Mouse (Mus musculus) MEL (cell line): ENCODE measurements around the gene Arhgef7. TPM values are rescaled to one million over a fixed set of nuclear protein-coding genes. Genes with fewer than 3 reads are reported as not detected.

Source experiments
- DNase-seq: peaks from one replicate; pipeline ENCODE4 v3.0.0; 2011; ENCODE audit warnings: low read depth, low spot score
- H3K27ac ChIP-seq: 2 replicates; pipeline ENCODE4 v1.5.1; 2012; ENCODE audit warnings: low read depth, mild to moderate bottlenecking, control low read depth, low read length, moderate library complexity; ENCODE audit not compliant: control insufficient read depth
- H3K27me3 ChIP-seq, 2 experiments: fragments of 150-350 bp in 1 of 2; sonication (generic) in 1 of 2; 2 replicates each; pipeline ENCODE4 v1.6.1; 2012; ENCODE audit warnings: low read length in 2 of 2, mild to moderate bottlenecking in 2 of 2, improper control_type of control experiment in 1 of 2, moderate library complexity in 1 of 2; ENCODE audit not compliant: insufficient read depth in 2 of 2, control insufficient read depth in 1 of 2
- H3K36me3 ChIP-seq, 2 experiments: 2 replicates each; pipeline ENCODE4 v1.6.1; 2012 to 2014; ENCODE audit warnings: low read length in 2 of 2, improper control_type of control experiment in 1 of 2, inconsistent platforms in 1 of 2, mild to moderate bottlenecking in 1 of 2; ENCODE audit not compliant: insufficient read depth in 2 of 2, control insufficient read depth in 1 of 2
- H3K4me1 ChIP-seq, 2 experiments: fragments of 150-350 bp in 1 of 2; sonication (generic) in 1 of 2; 2 replicates each; pipeline ENCODE4 v1.6.1; 2012; ENCODE audit warnings: low read length in 2 of 2, improper control_type of control experiment in 1 of 2, mild to moderate bottlenecking in 1 of 2; ENCODE audit not compliant: insufficient read depth in 2 of 2, control insufficient read depth in 1 of 2
- H3K4me3 ChIP-seq, 2 experiments: fragments of 150-350 bp in 1 of 2; sonication (generic) in 1 of 2; 2 replicates each; pipeline ENCODE4 v1.5.1; 2012; ENCODE audit warnings: low read depth in 2 of 2, low read length in 2 of 2, mild to moderate bottlenecking in 2 of 2, moderate library complexity in 2 of 2, control low read depth in 1 of 2, improper control_type of control experiment in 1 of 2; ENCODE audit not compliant: control insufficient read depth in 1 of 2, insufficient read depth in 1 of 2
- H3K79me2 ChIP-seq: 2 replicates; pipeline ENCODE4 v1.6.1; 2012; ENCODE audit warnings: mild to moderate bottlenecking, low read length, moderate library complexity; ENCODE audit not compliant: control insufficient read depth, poor library complexity, insufficient read depth
- H3K9ac ChIP-seq: 2 replicates; pipeline ENCODE4 v1.6.1; 2012; ENCODE audit warnings: low read depth, mild to moderate bottlenecking, control low read depth, low read length, moderate library complexity; ENCODE audit not compliant: control insufficient read depth, poor library complexity, severe bottlenecking
- H3K9me3 ChIP-seq: fragments of 150-350 bp; sonication (generic); replicated peaks from 2 replicates; pipeline ENCODE4 v1.6.1; 2012; ENCODE audit warnings: mild to moderate bottlenecking, low read length, improper control_type of control experiment, moderate library complexity; ENCODE audit not compliant: insufficient read depth
- BHLHE40 ChIP-seq: IDR thresholded peaks from 2 replicates; pipeline ENCODE4 v1.6.1; 2012; ENCODE audit warnings: low read depth, mild to moderate bottlenecking, inconsistent platforms, low read length, improper control_type of control experiment, borderline replicate concordance
- CHD2 ChIP-seq: IDR thresholded peaks from 2 replicates; pipeline ENCODE4 v1.6.1; 2011; ENCODE audit warnings: low read length, improper control_type of control experiment
- CTCF ChIP-seq, 3 experiments: IDR thresholded peaks in 2 of 3; conservative IDR thresholded peaks in 1 of 3; 2 replicates each; pipeline ENCODE4 v1.5.1; 2011 to 2012; ENCODE audit warnings: low read length in 3 of 3, low read depth in 2 of 3, mild to moderate bottlenecking in 2 of 3, improper control_type of control experiment in 1 of 3, inconsistent platforms in 1 of 3, mixed read lengths in 1 of 3, moderate library complexity in 1 of 3; ENCODE audit not compliant: control insufficient read depth in 1 of 3, insufficient read depth in 1 of 3, poor library complexity in 1 of 3, severe bottlenecking in 1 of 3
- ELF1 ChIP-seq: IDR thresholded peaks from 2 replicates; pipeline ENCODE4 v1.6.1; 2014; ENCODE audit warnings: low read depth, mild to moderate bottlenecking, inconsistent platforms, low read length, improper control_type of control experiment, moderate library complexity
- EP300 ChIP-seq, 2 experiments: IDR thresholded peaks; 2 replicates each; pipeline ENCODE4 v1.6.1; 2011; ENCODE audit warnings: improper control_type of control experiment in 2 of 2, low read length in 2 of 2, low read depth in 1 of 2, mild to moderate bottlenecking in 1 of 2
- GABPA ChIP-seq: IDR thresholded peaks from 2 replicates; pipeline ENCODE4 v1.6.1; 2012; ENCODE audit warnings: low read depth, mild to moderate bottlenecking, inconsistent platforms, low read length, improper control_type of control experiment, moderate library complexity
- GATA1 ChIP-seq: IDR thresholded peaks from 2 replicates; pipeline ENCODE4 v1.6.1; 2011; ENCODE audit warnings: low read depth, low read length, improper control_type of control experiment
- JUND ChIP-seq: IDR thresholded peaks from 2 replicates; pipeline ENCODE4 v1.6.1; 2011; ENCODE audit warnings: low read depth, mild to moderate bottlenecking, improper control_type of control experiment, low read length
- MEF2A ChIP-seq: IDR thresholded peaks from 2 replicates; pipeline ENCODE4 v1.6.1; 2014; ENCODE audit warnings: low read depth, mild to moderate bottlenecking, inconsistent platforms, low read length, improper control_type of control experiment; ENCODE audit not compliant: poor library complexity, insufficient replicate concordance, severe bottlenecking; ENCODE audit errors: extremely low read depth
- MXI1 ChIP-seq: IDR thresholded peaks from 2 replicates; pipeline ENCODE4 v1.6.1; 2011; ENCODE audit warnings: mild to moderate bottlenecking, low read depth, low read length, improper control_type of control experiment
- POLR2AphosphoS5 ChIP-seq: IDR thresholded peaks from 2 replicates; pipeline ENCODE4 v1.6.1; 2012; ENCODE audit warnings: low read depth, borderline replicate concordance, mild to moderate bottlenecking, inconsistent platforms, low read length, moderate library complexity, mixed read lengths
- SIN3A ChIP-seq: IDR thresholded peaks from 2 replicates; pipeline ENCODE4 v1.6.1; 2012; ENCODE audit warnings: low read length, improper control_type of control experiment, inconsistent platforms
- SMC3 ChIP-seq: IDR thresholded peaks from 2 replicates; pipeline ENCODE4 v1.6.1; 2011; ENCODE audit warnings: low read depth, low read length, improper control_type of control experiment
- TAL1 ChIP-seq: IDR thresholded peaks from 2 replicates; pipeline ENCODE4 v1.6.1; 2012; ENCODE audit warnings: mild to moderate bottlenecking, inconsistent platforms, low read length, moderate library complexity, mixed read lengths
- TCF12 ChIP-seq: IDR thresholded peaks from 2 replicates; pipeline ENCODE4 v1.6.1; 2014; ENCODE audit warnings: low read depth, mild to moderate bottlenecking, inconsistent platforms, low read length, improper control_type of control experiment, moderate library complexity
- UBTF ChIP-seq: IDR thresholded peaks from 2 replicates; pipeline ENCODE4 v1.6.1; 2012; ENCODE audit warnings: low read depth, mild to moderate bottlenecking, inconsistent platforms, low read length, improper control_type of control experiment, moderate library complexity, borderline replicate concordance; ENCODE audit not compliant: insufficient read depth
- USF2 ChIP-seq, 2 experiments: IDR thresholded peaks; 2 replicates each; pipeline ENCODE4 v1.6.1; 2011 to 2012; ENCODE audit warnings: improper control_type of control experiment in 2 of 2, low read length in 2 of 2, borderline replicate concordance in 1 of 2, inconsistent platforms in 1 of 2, low read depth in 1 of 2, mild to moderate bottlenecking in 1 of 2; ENCODE audit not compliant: insufficient read depth in 1 of 2
- polyA plus RNA-seq, 2 experiments: library from polyadenylated mRNA; stranded (reverse) in 1 of 2; unstranded in 1 of 2; fragments of >175 nt in 1 of 2; fragments of >200 nt in 1 of 2; gene quantifications; 2 replicates each; pipeline versions ENCODE4 v1.2.1 to v1.2.4; 2012; ENCODE audit warnings: low replicate concordance in 2 of 2, low read depth in 1 of 2; ENCODE audit not compliant: insufficient read length in 2 of 2, insufficient read depth in 1 of 2, missing spikeins in 1 of 2
- total RNA-seq: library from RNA; depleted of rRNA; stranded (reverse); fragments of 300-350 nt; gene quantifications from 2 replicates; pipeline ENCODE4 v1.2.3, GENCODE M21; 2012

The Arhgef7 gene
- total and polyA plus RNA-seq, 3 experiments = 21.0 to 36.8 TPM; not detected in 1

DNA sequence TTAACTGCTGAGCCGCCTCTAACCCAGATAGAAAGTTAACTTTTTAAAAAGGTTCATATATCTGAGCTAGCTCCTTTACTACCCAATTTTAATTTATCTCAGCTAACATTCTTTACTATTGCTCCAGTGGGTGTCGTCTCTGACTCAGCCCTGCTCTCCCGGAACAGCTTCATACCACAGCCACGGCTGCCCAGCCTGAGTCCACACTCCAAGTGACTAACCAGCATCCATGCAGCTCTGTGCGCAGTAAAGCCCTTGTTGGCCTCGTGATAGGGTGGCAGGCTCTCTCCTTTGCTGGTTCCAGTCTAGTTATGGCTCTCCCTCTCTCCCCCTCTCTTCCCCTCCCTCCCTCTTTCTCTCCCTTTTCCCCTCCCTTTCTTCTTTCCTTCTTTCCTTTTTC is 36.2 kb upstream of the Arhgef7 start:
- peaks cover 0 to 2% of the 10 kb centered on the region in 2 experiments; a peak in 1 of 4 replicates for H3K27me3 ChIP-seq
- TF ChIP-seq UBTF (no peak), BHLHE40 (no peak), USF2 (IDR thresholded peaks at IDR 0.05; ENCODE audit: borderline replicate concordance in 1 of 2, insufficient read depth in 1 of 2, low read depth in 1 of 2, low read length in 2 of 2) (no peak), SIN3A (no peak), POLR2AphosphoS5 (no peak), ELF1 (no peak), MXI1 (no peak), JUND (no peak), CTCF (IDR thresholded peaks at IDR 0.05 in 2 of 3, conservative IDR thresholded peaks at IDR 0.05 in 1 of 3; ENCODE audit: control insufficient read depth in 1 of 3, insufficient read depth in 1 of 3, low read depth in 2 of 3, low read length in 3 of 3, poor library complexity in 1 of 3, severe bottlenecking in 1 of 3) (no peak), CHD2 (no peak), EP300 (IDR thresholded peaks at IDR 0.05; ENCODE audit: low read depth in 1 of 2, low read length in 2 of 2) (no peak)

GRCm38 (mm10) chr8:11691761-11692160 is 35.8 kb upstream of the Arhgef7 start:
- Histone ChIP-seq H3K9me3 (no peaks in the 10 kb centered on the region), H3K27me3 (peaks cover 0 to 2% of the 10 kb centered on the region in 2 experiments; a peak in 1 of 4 replicates), H3K27ac (no peak overlapping the region), H3K79me2 (no peaks in the 10 kb centered on the region), H3K4me3 (no peak overlapping the region), H3K4me1 (peaks cover 0 to 18% of the 10 kb centered on the region in 2 experiments; a peak in 2 of 4 replicates), H3K36me3 (peaks cover 0 to 8% of the 10 kb centered on the region in 2 experiments; a peak in 2 of 4 replicates), H3K9ac (no peak overlapping the region)
- DNase-seq = no peak
- TF ChIP-seq BHLHE40 = no peak
- TF ChIP-seq GABPA = no peak

More for the DNA sequence above, 36.2 kb upstream of the Arhgef7 start:
- H3K9ac ChIP-seq = no peak overlapping the region
- H3K4me1 ChIP-seq = peaks cover 0 to 15% of the 10 kb centered on the region in 2 experiments; a peak in 2 of 4 replicates
- H3K9me3 ChIP-seq = no peaks in the 10 kb centered on the region
- no peak overlapping the region for H3K4me3 ChIP-seq
- DNase-seq = no peak
- H3K79me2 ChIP-seq = no peaks in the 10 kb centered on the region
- H3K27ac ChIP-seq = no peak overlapping the region
- H3K36me3 ChIP-seq = peaks cover 0 to 6% of the 10 kb centered on the region in 2 experiments; a peak in 2 of 4 replicates

DNA sequence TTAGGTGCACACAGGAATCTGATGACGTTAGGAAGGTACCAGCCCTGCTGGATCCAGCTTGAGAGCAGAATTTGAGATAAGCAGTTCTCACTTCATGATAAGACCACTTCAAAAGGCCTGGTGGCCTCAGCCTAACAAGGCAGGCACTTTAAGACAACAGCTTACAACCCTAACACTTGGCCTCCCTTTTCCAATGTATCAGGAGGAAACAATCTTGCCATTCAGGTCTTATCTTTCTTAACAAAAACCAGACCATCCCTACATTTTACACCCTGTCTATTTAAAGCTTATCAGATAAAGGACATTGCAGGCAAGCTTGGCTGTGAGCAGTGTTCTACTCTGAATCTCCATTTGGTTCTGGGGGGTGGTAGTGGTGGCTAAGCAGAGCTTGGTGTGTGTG is 35.1 kb upstream of the Arhgef7 start:
- Histone ChIP-seq H3K36me3 (peaks cover 0 to 8% of the 10 kb centered on the region in 2 experiments; a peak in 2 of 4 replicates), H3K79me2 (no peaks in the 10 kb centered on the region), H3K27ac (no peak overlapping the region), H3K27me3 (no peaks in the 10 kb centered on the region; a peak in 1 of 4 replicates), H3K4me3 (no peak overlapping the region), H3K9ac (no peak overlapping the region), H3K4me1 (peaks cover 0 to 18% of the 10 kb centered on the region in 2 experiments; a peak in 2 of 4 replicates), H3K9me3 (no peaks in the 10 kb centered on the region)
- DNase-seq = no peak
- TF ChIP-seq UBTF (no peak), JUND (no peak), GATA1 (peak; percentile 23; the same call in 1 of the 2 replicates), SMC3 (no peak), MEF2A (peak; percentile 38; the same call in 1 of the 2 replicates), TCF12 (no peak), TAL1 (no peak), GABPA (no peak), ELF1 (no peak)
